Mouse (Mus musculus) embryonic fibroblast, embryonic 13.5 days (primary cell): ENCODE measurements around the gene Lat. TPM values are rescaled to one million over a fixed set of nuclear protein-coding genes. Genes with fewer than 3 reads are reported as not detected.
A peak's percentile ranks its signal among the peaks of the same experiment; 100 is the strongest.
"Not testable (repeated sequence)": the region's sequence is repeated elsewhere in the genome, so short reads cannot be mapped to it uniquely, and the experiment has no call there.

Source experiments
- H3K27ac ChIP-seq: 2 replicates; pipeline ENCODE4 v1.5.1; 2012; ENCODE audit warnings: low read length, control low read depth, inconsistent platforms; ENCODE audit not compliant: insufficient read depth
- H3K4me1 ChIP-seq: 2 replicates; pipeline ENCODE4 v1.6.1; 2011; ENCODE audit warnings: low read length; ENCODE audit not compliant: control insufficient read depth, insufficient read depth
- H3K4me3 ChIP-seq: 2 replicates; pipeline ENCODE4 v1.5.1; 2011; ENCODE audit warnings: mild to moderate bottlenecking, control low read depth, low read length; ENCODE audit not compliant: insufficient read depth
- CTCF ChIP-seq: IDR thresholded peaks from 2 replicates; pipeline ENCODE4 v1.5.1; 2011; ENCODE audit warnings: mild to moderate bottlenecking, control low read depth, low read length, moderate library complexity, borderline replicate concordance; ENCODE audit not compliant: insufficient read depth
- POLR2A ChIP-seq: IDR thresholded peaks from 2 replicates; pipeline ENCODE4 v1.6.1; 2011; ENCODE audit warnings: low read depth, mild to moderate bottlenecking, control low read depth, low read length, moderate library complexity
- polyA plus RNA-seq: library from polyadenylated mRNA; stranded (reverse); fragments of >200 nt; gene quantifications from 2 replicates; pipeline ENCODE4 v1.2.4, GENCODE M21; 2011; ENCODE audit warnings: low read depth; ENCODE audit not compliant: missing spikeins, insufficient read length

The Lat gene
- polyA plus RNA-seq = 0.35 and 0.75 TPM in 2 replicates

DNA sequence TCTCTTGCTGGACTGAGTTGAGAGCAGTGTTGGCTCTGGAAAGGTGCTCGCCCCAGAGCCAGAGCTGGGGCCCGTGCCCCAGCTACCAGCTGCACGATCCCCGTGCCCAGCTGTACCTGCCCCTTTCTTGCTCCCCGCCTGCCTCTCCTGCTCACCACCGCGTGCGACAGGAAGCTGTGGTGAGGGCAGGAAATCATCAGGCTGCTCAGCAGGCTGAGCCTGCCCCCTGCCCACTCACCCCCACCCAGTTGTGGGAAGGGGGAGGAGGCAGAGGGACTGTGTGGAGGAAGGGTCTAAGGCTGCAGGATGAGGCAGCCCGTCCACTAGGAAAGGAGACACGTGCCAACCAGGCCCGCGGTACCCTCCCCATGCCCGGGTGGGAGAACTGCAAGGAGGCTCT is at the start of gene Lat:
TSS of gene Lat (minus strand) at position 178 of the 400 bp plus-strand sequence.
- no peak for TF ChIP-seq CTCF
- Histone ChIP-seq H3K4me1 (no peaks in the 10 kb centered on the region), H3K4me3 (no peak within 1 kb of the TSS), H3K27ac (no peak within 1 kb of the TSS)

- Histone ChIP-seq H3K27ac (no peak overlapping the region), H3K4me3 (no peak overlapping the region)
Measured at GRCm38 (mm10) chr7:126418496-126418895, 49.1 kb upstream of the Lat start.

DNA sequence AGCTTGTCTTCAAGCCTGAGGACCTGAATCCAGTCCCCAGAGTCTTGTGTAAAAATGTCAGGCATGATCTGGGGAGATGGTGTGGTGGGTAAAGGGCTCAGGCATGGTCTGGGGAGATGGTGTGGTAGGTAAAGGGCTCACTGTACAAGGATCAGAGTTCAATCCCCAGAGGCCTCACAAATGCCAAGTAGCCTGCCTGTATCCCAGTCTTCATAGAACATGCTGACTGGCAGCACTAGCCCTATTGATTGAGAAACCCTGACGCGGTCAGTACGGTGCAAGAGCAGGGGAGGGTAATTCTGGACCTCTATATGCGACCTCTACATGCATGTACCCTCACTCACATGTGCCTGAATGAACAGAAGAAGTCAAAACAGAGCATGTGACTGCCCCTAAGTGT is 48.2 kb upstream of the Lat start:
- no peak for TF ChIP-seq CTCF
- no peak for TF ChIP-seq POLR2A
- Histone ChIP-seq H3K4me1 (no peaks in the 10 kb centered on the region), H3K27ac (no peak overlapping the region), H3K4me3 (no peak overlapping the region)

More at GRCm38 (mm10) chr7:126418496-126418895, 49.1 kb upstream of the Lat start:
- H3K4me1 ChIP-seq = no peaks in the 10 kb centered on the region
- TF ChIP-seq POLR2A (no peak), CTCF (no peak)

- Histone ChIP-seq H3K4me3 (no peak overlapping the region), H3K27ac (no peak overlapping the region), H3K4me1 (no peaks in the 10 kb centered on the region)
- TF ChIP-seq POLR2A (no peak), CTCF (no peak)
Measured at GRCm38 (mm10) chr7:126417045-126417444, 47.7 kb upstream of the Lat start.

GRCm38 (mm10) chr7:126416615-126417014 is 47.2 kb upstream of the Lat start:
- no peak overlapping the region for H3K4me3 ChIP-seq
- TF ChIP-seq POLR2A (no peak), CTCF (no peak)
- H3K27ac ChIP-seq = no peak overlapping the region
- no peaks in the 10 kb centered on the region for H3K4me1 ChIP-seq

DNA sequence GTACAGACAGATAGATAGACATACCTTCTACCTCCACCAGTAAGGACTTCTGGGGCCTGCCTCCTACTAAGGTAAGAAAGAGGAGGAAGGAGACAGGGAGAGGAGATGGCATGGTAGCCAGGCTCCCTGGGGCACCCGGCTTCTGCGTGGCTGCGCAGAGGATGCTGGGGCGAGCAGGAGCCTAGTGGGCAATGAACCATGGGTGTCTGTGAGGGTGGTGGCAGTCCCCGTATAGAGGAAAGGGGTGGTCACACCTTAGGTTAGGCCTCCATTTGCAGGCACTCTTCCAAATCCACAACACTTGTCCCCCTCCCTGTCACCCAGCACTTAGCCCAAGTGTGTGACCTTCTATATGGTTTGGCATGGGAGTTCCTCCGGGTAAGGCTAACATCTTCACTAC is 45.4 kb upstream of the Lat start, which contains the start of gene Cd19:
TSS of gene Cd19 (minus strand) at position 165 of the 400 bp plus-strand sequence.
- no peak within 1 kb of the TSS for H3K4me3 ChIP-seq
- H3K4me1 ChIP-seq = no peaks in the 10 kb centered on the region
- TF ChIP-seq POLR2A (no peak), CTCF (no peak)
- no peak within 1 kb of the TSS for H3K27ac ChIP-seq

DNA sequence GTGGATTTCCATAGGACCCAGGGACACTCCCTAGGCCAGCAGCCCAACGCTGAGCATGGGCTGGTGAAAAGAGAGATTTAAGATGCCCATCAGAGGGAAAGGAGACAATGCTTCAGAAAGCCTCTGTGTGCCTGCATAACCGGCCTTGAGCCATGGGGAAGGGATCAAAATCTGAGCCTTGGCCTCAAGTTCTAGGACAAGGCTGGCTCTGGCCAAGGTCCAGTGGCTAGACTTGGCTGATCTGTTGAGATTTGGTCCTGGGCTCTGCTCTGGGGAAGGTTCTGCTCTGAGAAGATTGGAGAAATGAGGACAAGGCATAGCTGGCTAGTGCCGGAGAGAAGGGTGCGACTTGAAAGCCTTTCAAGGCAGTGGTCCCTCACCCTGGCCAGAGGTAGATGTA is 41.7 kb upstream of the Lat start:
- Histone ChIP-seq H3K4me3 (no peak overlapping the region), H3K4me1 (no peaks in the 10 kb centered on the region), H3K27ac (no peak overlapping the region)
- TF ChIP-seq POLR2A (no peak), CTCF (no peak)

- no peaks in the 10 kb centered on the region for H3K4me1 ChIP-seq
- TF ChIP-seq POLR2A (no peak), CTCF (no peak)
- H3K4me3 ChIP-seq = no peak overlapping the region
Measured at GRCm38 (mm10) chr7:126408686-126409085, 39.3 kb upstream of the Lat start.

GRCm38 (mm10) chr7:126402518-126402917 is 33.1 kb upstream of the Lat start:
- not testable (repeated sequence) for H3K4me3 ChIP-seq, H3K4me1 ChIP-seq, H3K27ac ChIP-seq

More at GRCm38 (mm10) chr7:126408686-126409085, 39.3 kb upstream of the Lat start:
- no peak overlapping the region for H3K27ac ChIP-seq

DNA sequence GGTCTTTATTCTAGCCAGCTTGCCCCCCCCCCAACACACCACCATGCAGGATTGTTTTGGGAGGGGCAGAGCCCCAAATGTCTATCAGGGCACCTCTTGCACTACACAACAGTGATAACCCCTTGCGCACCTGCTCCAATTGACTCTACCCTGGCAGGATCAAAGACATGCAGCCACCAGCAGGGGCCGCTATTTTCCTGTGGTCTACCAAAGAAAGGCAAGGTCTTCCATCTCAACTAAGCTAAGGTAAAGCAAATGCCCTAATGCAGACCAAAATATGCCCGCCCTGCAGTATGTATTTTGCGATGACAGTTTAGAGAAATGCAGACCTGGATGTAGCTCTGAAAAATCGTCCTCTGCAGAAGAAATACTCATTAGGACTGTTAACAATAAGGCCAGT is 30.2 kb upstream of the Lat start:
- TF ChIP-seq POLR2A (no peak), CTCF (peak; percentile 36; the same call in 1 of the 2 replicates)
- Histone ChIP-seq H3K4me3 (no peak overlapping the region), H3K4me1 (no peaks in the 10 kb centered on the region), H3K27ac (no peak overlapping the region)

GRCm38 (mm10) chr7:126397822-126398221 is 28.5 kb upstream of the Lat start:
- TF ChIP-seq POLR2A (no peak), CTCF (no peak)
- H3K27ac ChIP-seq = no peak overlapping the region

GRCm38 (mm10) chr7:126397221-126397620 is 27.9 kb upstream of the Lat start:
- no peaks in the 10 kb centered on the region for H3K4me1 ChIP-seq
- TF ChIP-seq POLR2A (no peak), CTCF (no peak)
- H3K4me3 ChIP-seq = no peak overlapping the region
- H3K27ac ChIP-seq = no peak overlapping the region

More at GRCm38 (mm10) chr7:126397822-126398221, 28.5 kb upstream of the Lat start:
- Histone ChIP-seq H3K4me1 (no peaks in the 10 kb centered on the region), H3K4me3 (no peak overlapping the region)
